Mouse (Mus musculus): ENCODE data around the gene Ccdc130. TPM values are rescaled to one million over a fixed set of nuclear protein-coding genes. Genes with fewer than 3 reads are reported as not detected.

Gene Ccdc130
- polyA plus RNA-seq (2012; rRNA removed), result 49.7 and 56.7 TPM in 2 replicates

GRCm38 (mm10) chr8:84269950-84270773 lies at the start of gene Ccdc130:
Gene Ccdc130 (minus strand): TSS chr8:84270380.

GRCm38 (mm10) chr8:84256822-84257610 lies 13.2 kb downstream of the Ccdc130 start, which contains the start of gene Mri1:
Gene Mri1 (minus strand): TSS chr8:84257326.

DNA sequence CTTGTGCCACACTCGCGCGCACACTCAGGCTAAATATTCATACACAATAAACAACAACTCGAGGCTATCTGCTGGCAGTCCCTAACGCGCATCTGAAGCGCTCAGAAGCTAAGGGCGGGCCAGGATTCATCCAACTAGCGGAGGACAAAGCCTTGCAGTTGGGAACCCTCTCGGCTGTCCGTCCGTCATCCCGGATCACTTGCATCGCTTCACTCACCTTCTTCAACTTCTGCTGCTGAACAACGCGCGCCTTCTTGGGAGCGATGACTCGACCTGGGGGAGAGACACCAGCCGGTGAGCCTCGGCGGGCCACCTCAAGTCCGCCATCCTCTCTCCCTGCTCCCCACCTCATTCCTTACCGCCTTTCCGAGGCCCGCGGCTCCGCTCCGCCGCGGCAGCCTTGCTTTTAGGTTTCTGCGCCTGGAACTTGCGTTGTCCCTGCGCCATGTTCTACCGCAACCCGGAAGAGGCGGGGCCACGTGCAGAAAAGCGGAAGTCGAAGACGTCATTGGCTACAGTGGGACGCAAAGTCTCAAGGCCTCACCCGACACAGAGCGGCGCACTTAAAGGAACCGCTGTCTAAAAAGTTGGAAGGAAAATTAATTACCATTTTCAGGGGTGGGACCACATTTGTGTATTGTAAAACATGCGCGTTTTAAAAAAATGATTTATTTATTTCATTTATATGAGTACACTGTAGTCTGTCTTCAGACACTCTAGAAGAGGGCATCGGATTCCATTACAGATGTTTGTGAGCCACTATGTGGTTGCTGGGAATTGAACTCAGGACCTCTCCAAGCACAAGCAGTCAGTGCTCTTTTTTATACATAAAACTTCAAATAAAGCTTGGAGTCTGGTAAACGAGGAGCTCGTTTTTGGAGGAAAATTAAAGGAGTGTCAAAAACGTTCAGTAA lies 20.7 kb downstream of the Ccdc130 start, which contains the start of gene D8Ertd738e:
TSS of gene D8Ertd738e (minus strand) at position 463 of the 914 bp plus-strand sequence.

DNA sequence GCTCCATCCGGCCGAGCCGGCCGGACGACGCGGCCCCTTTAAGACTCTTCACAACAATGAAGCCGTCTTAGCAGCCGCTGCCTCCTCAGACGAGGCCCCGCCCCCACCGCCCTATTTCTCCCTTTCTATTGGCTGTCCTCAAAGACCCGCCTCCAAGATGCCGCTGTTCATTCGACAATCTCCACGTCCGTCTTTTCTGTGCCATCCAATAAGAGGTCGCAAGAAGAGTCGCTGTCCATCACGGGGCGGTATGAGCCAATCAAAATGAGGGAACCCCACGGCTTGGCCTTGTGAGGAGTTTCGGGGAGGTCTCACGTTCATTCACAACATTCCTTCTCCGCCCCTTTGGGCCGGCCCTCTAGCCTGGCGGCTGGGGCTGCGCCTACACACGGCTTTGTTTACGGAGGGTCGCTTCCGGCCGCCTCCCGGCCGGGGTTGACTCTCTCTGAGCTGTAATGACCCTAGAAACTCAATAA lies 33.1 kb downstream of the Ccdc130 start, which contains the start of gene Zswim4:
TSS of gene Zswim4 (minus strand) at position 58 of the 476 bp plus-strand sequence.

Other genes with a start within 250 kb of the Ccdc130 start
- 3.1 and 4.9 TPM in 2 replicates for gene Palm3, start 248.9 kb downstream of the Ccdc130 start, polyA plus RNA-seq (2012; rRNA removed)
- 0.50 and 0.90 TPM in 2 replicates for gene Il27ra, start 227.8 kb downstream of the Ccdc130 start, polyA plus RNA-seq (2012; rRNA removed)
- 0.10 and 0.39 TPM in 2 replicates for gene Rln3, start 225.4 kb downstream of the Ccdc130 start, polyA plus RNA-seq (2012; rRNA removed)
- 2.6 TPM in 2 replicates for gene Gm10643, start 205.2 kb downstream of the Ccdc130 start, polyA plus RNA-seq (2012; rRNA removed)
- gene Rfx1, start 203.5 kb downstream of the Ccdc130 start, polyA plus RNA-seq (2012; rRNA removed), result 30.3 and 36.4 TPM in 2 replicates
- 110 and 117 TPM in 2 replicates for gene Dcaf15, start 165.6 kb downstream of the Ccdc130 start, polyA plus RNA-seq (2012; rRNA removed)
- 0.18 and 0.85 TPM in 2 replicates for gene Podnl1, start 144.4 kb downstream of the Ccdc130 start, polyA plus RNA-seq (2012; rRNA removed)
- gene Cc2d1a, start 122.4 kb downstream of the Ccdc130 start, polyA plus RNA-seq (2012; rRNA removed), result 40.1 and 44.7 TPM in 2 replicates
- gene 4930432K21Rik, start 122.4 kb downstream of the Ccdc130 start, polyA plus RNA-seq (2012; rRNA removed), result 2.1 and 2.6 TPM in 2 replicates
- 7.3 and 8.5 TPM in 2 replicates for gene Nanos3, start 85.2 kb downstream of the Ccdc130 start, polyA plus RNA-seq (2012; rRNA removed)
- 46.8 and 54.4 TPM in 2 replicates for gene Zswim4, start 33.3 kb downstream of the Ccdc130 start, polyA plus RNA-seq (2012; rRNA removed)
- gene D8Ertd738e, start 20.7 kb downstream of the Ccdc130 start, polyA plus RNA-seq (2012; rRNA removed), result 236 and 241 TPM in 2 replicates
- 36.9 and 41.9 TPM in 2 replicates for gene Mri1, start 13.1 kb downstream of the Ccdc130 start, polyA plus RNA-seq (2012; rRNA removed)
- 44.1 and 52.9 TPM in 2 replicates for gene Cacna1a, start 118.1 kb upstream of the Ccdc130 start, polyA plus RNA-seq (2012; rRNA removed)

Data from central nervous system, embryonic 14 days (tissue).